21 mouse cellular contexts compared by ENCODE assay signal in genomic region chr5:149113439-149113838, GRCm38 (mm10).
DNase-seq lines count a peak whose midpoint lies in the region; TF ChIP-seq lines count a peak whose summit lies in the region.
"Had no signal": no experiment of that assay in that cellular context is flagged by ENCODE, and none has a peak within 500 bp of the region (broad histone marks: within the 10 kb centered on the region; RNA-seq: fewer than 3 reads in every experiment).

No protein-coding gene starts in this region.

- peaks cover under 1% of the 10 kb centered on the region; the same call in 1 of the 2 replicates for H3K27me3 ChIP-seq in E14TG2a.4 (ENCODE audit: insufficient read depth, low read length)
- H3K27me3 ChIP-seq in ES-Bruce4 (ENCODE audit: control insufficient read depth, insufficient read depth, low read length, poor library complexity, severe bottlenecking), result no peaks in the 10 kb centered on the region
- H3K27me3 ChIP-seq: embryonic facial prominence, embryonic 15.5 days; forebrain, embryonic 12.5 days had no signal

- H3K4me1 ChIP-seq in E14TG2a.4 (replicated peaks; ENCODE audit: low read depth, low read length) (peaks cover 84% of the 10 kb centered on the region), ES-Bruce4 (ENCODE audit: control insufficient read depth, insufficient read depth, low read length) (peaks cover 8% of the 10 kb centered on the region), ES-E14 (ENCODE audit: control insufficient read depth in 2 of 2, insufficient read depth in 2 of 2, low read length in 2 of 2, poor library complexity in 1 of 2) (peaks cover 16 to 43% of the 10 kb centered on the region in 2 experiments)

- H3K9ac ChIP-seq in ES-Bruce4 (ENCODE audit: low read depth, poor library complexity, severe bottlenecking), result peak overlapping the region; percentile 57
- peak overlapping the region; percentile 24; the same call in 1 of the 2 replicates for H3K9ac ChIP-seq in ES-E14 (ENCODE audit: insufficient read depth, low read depth, low read length, poor library complexity, severe bottlenecking)
- H3K9ac ChIP-seq: embryonic facial prominence, embryonic 13.5 days; embryonic facial prominence, embryonic 15.5 days; forebrain, embryonic 12.5 days had no signal

- H3K4me3 ChIP-seq in E14TG2a.4 (replicated peaks; ENCODE audit: low read length) (peak overlapping the region; percentile 80), ES-Bruce4 (ENCODE audit: low read depth, low read length) (peak overlapping the region; percentile 10), ES-E14 (ENCODE audit: insufficient read depth in 1 of 2, low read depth in 1 of 2, low read length in 2 of 2, poor library complexity in 1 of 2, severe bottlenecking in 1 of 2) (0 out of 4 replicates have a peak overlapping the region, but pooled peaks have one; percentile 1 to 34)
- H3K4me3 ChIP-seq: embryonic facial prominence, embryonic 13.5 days; embryonic facial prominence, embryonic 15.5 days; erythroblast, embryonic 14.5 days; forebrain, embryonic 10.5 days; forebrain, embryonic 12.5 days had no signal

- H3K27ac ChIP-seq in ES-Bruce4 (ENCODE audit: insufficient read depth, low read length) (peak overlapping the region; percentile 95), ES-E14 (ENCODE audit: insufficient read depth, low read depth, low read length, poor library complexity, severe bottlenecking) (peak overlapping the region; percentile 84; the same call in 1 of the 2 replicates)
- H3K27ac ChIP-seq: embryonic facial prominence, embryonic 13.5 days; embryonic facial prominence, embryonic 15.5 days; forebrain, embryonic 10.5 days; forebrain, embryonic 12.5 days had no signal

- H3K36me3 ChIP-seq in E14TG2a.4 (ENCODE audit: insufficient read depth, low read length) (no peaks in the 10 kb centered on the region), ES-Bruce4 (ENCODE audit: control insufficient read depth, insufficient read depth, low read length, poor library complexity, severe bottlenecking) (no peaks in the 10 kb centered on the region), ES-E14 (ENCODE audit: control insufficient read depth, insufficient read depth, low read length, poor library complexity, severe bottlenecking) (no peaks in the 10 kb centered on the region)
- H3K36me3 ChIP-seq: embryonic facial prominence, embryonic 13.5 days; embryonic facial prominence, embryonic 15.5 days; forebrain, embryonic 10.5 days; forebrain, embryonic 12.5 days had no signal

- TF ChIP-seq CTCF in E14TG2a.4 (conservative IDR thresholded peaks at IDR 0.05; ENCODE audit: low read length), result no peak
- no peak for TF ChIP-seq CTCF in ES-Bruce4 (IDR thresholded peaks at IDR 0.05; ENCODE audit: low read depth, low read length)

- in situ Hi-C loops in ES-E14 (cut with MboI; ENCODE audit: low sequenced_read_pairs in 2 of 2, unreplicated experiment in 2 of 2), result no loop called here

- DNase-seq in ES-E14 (ENCODE audit: low read depth, low spot score) (no peak), ZHBTc4 (ENCODE audit: low read depth, low spot score) (peak; percentile 49)
- DNase-seq in kidney, adult 11 months, result no peak
- DNase-seq in lung, postnatal 14 days, result no peak
- DNase-seq in heart, postnatal 4 days, result no peak
- DNase-seq: adrenal gland, adult 8-10 months; adrenal gland, postnatal 14 days; adrenal gland, postnatal 36 days; cerebellum, adult 11-12 months; cerebellum, adult 2 months; cerebellum, adult 9-10 months; cerebellum, postnatal 14 days; cerebellum, postnatal 36 days; embryo, embryonic 11 days had no signal

- H3K9me3 ChIP-seq in E14TG2a.4 (ENCODE audit: low read length) (no peaks in the 10 kb centered on the region), ES-Bruce4 (replicated peaks; ENCODE audit: control insufficient read depth, insufficient read depth, low read length, poor library complexity, severe bottlenecking) (no peaks in the 10 kb centered on the region), ES-E14 (ENCODE audit: control insufficient read depth, insufficient read depth, low read depth, low read length) (no peaks in the 10 kb centered on the region)
- H3K9me3 ChIP-seq: embryonic facial prominence, embryonic 13.5 days; embryonic facial prominence, embryonic 15.5 days; forebrain, embryonic 10.5 days; forebrain, embryonic 12.5 days had no signal

- peak; percentile 53; the same call in 1 of the 2 replicates for TF ChIP-seq EP300 in ES-Bruce4 (IDR thresholded peaks at IDR 0.05; ENCODE audit: insufficient read depth, low read depth, low read length)

- no peak for TF ChIP-seq POLR2A in ES-Bruce4 (IDR thresholded peaks at IDR 0.05; ENCODE audit: insufficient read depth, low read length)

TF ChIP-seq in ES-E14, 5 proteins besides CTCF, POLR2A, EP300 and RAD21:
- TF ChIP-seq CHD2 (IDR thresholded peaks at IDR 0.05; ENCODE audit: low read depth, low read length), result no peak
- no peak for TF ChIP-seq ZNF384 (IDR thresholded peaks at IDR 0.05; ENCODE audit: low read depth, low read length)
- no peak for TF ChIP-seq MAFK (IDR thresholded peaks at IDR 0.05; ENCODE audit: insufficient read depth, low read depth, low read length)
- no peak for TF ChIP-seq ZC3H11A (IDR thresholded peaks at IDR 0.05; ENCODE audit: borderline replicate concordance, low read depth, low read length)
- TF ChIP-seq HCFC1 (IDR thresholded peaks at IDR 0.05; ENCODE audit: borderline replicate concordance, insufficient read depth, low read length), result no peak
TF ChIP-seq in ES-E14: peak in this region for 0.

Comparison
In these comparisons a context has a peak if more than half of its experiments do, and no peak if none do; other contexts are left out.
1. H3K4me3 ChIP-seq: peak in every context shown above with its lines; median percentile 80 in E14TG2a.4; 18 in ES-E14; 10 in ES-Bruce4.